Mouse (Mus musculus) lung, embryonic 16.5 days (tissue): ENCODE measurements around the gene Gsta2. TPM values are rescaled to one million over a fixed set of nuclear protein-coding genes. Genes with fewer than 3 reads are reported as not detected.

ENCODE experiments used
- ATAC-seq: fragments of 200-750 bp; cut with Nextera tagmentation; 2 replicates; pipeline ENCODE4 v1.8.0; 2017; ENCODE audit warnings: low read depth, mild to moderate bottlenecking, moderate library complexity
- H3K27ac ChIP-seq: fragments of 300-500 bp; sonication (generic); 2 replicates; pipeline ENCODE4 v1.5.1; 2014; ENCODE audit warnings: mild to moderate bottlenecking, control low read depth, low read length
- H3K27me3 ChIP-seq: fragments of 300-500 bp; sonication (generic); 2 replicates; pipeline ENCODE4 v1.6.1; 2014; ENCODE audit warnings: low read depth, low read length, mixed read lengths; ENCODE audit not compliant: control insufficient read depth, insufficient read depth
- H3K36me3 ChIP-seq: fragments of 300-500 bp; sonication (generic); 2 replicates; pipeline ENCODE4 v1.6.1; 2014; ENCODE audit warnings: low read length; ENCODE audit not compliant: control insufficient read depth, insufficient read depth
- H3K4me1 ChIP-seq: fragments of 300-500 bp; sonication (generic); replicated peaks from 2 replicates; pipeline ENCODE4 v1.6.1; 2014; ENCODE audit warnings: low read length, mixed read lengths; ENCODE audit not compliant: control insufficient read depth, insufficient read depth
- H3K4me2 ChIP-seq: fragments of 300-500 bp; sonication (generic); 2 replicates; pipeline ENCODE4 v1.6.1; 2014; ENCODE audit warnings: low read depth, low read length, control low read depth
- H3K4me3 ChIP-seq: fragments of 300-500 bp; sonication (generic); 2 replicates; pipeline ENCODE4 v1.5.1; 2014; ENCODE audit warnings: mild to moderate bottlenecking, low read length, control low read depth
- H3K9ac ChIP-seq: fragments of 300-500 bp; sonication (generic); 2 replicates; pipeline ENCODE4 v1.6.1; 2014; ENCODE audit warnings: low read length, control low read depth
- H3K9me3 ChIP-seq: fragments of 300-500 bp; sonication (generic); 2 replicates; pipeline ENCODE4 v1.6.1; 2016; ENCODE audit warnings: low read length; ENCODE audit not compliant: control insufficient read depth
- WGBS: fragments of 180-500 bp; shearing (Covaris S2); extraction: QIAGEN DNeasy Blood & Tissue Kit; methylation state at CpG from one replicate; pipeline ENCODE4 v1.1.7; 2014; 5-methylcytosine and 5-hydroxymethylcytosine counted together
- polyA plus RNA-seq: library from polyadenylated mRNA; unstranded; fragments of >200 nt; fragmentation: Nextera tagmentation; extraction: Ambion mirVana; gene quantifications from 2 replicates; pipeline ENCODE4 v1.2.1, GENCODE M21; 2015

The Gsta2 gene
- polyA plus RNA-seq, 1 experiment from 2014 or later, result 0.33 TPM

DNA sequence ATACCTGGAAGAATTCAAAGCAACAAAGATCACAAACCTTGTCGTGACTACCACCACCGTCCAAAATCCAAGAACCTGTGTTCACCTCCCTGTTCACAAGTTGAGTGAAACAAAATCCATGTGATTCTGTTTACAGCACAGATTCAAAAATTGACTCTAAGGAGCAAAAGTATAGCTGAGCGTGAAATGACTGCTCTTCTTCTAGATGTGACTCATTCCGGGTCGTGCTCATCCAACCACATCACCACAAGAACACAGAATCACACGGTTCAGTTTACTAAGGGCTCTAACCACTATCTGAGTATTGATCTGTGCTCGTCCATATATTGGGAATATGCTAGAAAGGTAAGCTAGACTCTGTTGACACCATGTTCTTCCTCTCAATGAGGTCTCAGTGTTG is 31.4 kb upstream of the Gsta2 start:
- Histone ChIP-seq H3K4me1 (no peaks in the 10 kb centered on the region), H3K27ac (no peak overlapping the region), H3K9ac (no peak overlapping the region), H3K36me3 (no peaks in the 10 kb centered on the region), H3K27me3 (no peaks in the 10 kb centered on the region), H3K9me3 (no peaks in the 10 kb centered on the region), H3K4me2 (no peak overlapping the region), H3K4me3 (no peak overlapping the region)
- WGBS, result 81% methylated on average over 7 of the region's 7 CpGs
- no peak for ATAC-seq

DNA sequence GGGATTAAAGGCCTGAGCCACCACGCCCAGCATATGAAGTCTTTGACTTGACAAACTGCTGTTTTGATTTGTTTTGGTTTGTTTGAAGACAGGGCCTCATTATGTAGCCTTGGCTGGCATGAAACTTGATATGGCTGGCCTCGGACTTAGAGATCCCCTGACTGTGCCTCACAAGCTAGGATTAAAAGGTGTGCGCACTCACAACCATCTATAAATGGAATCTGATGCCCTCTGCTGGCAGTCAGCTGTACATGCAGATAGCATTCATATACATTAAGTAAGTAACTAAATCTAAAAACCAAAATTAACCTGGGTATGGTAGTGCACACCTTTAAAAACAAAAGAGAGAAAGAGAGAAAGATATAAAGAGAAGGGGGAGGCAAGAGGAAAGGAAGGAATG is 30.3 kb upstream of the Gsta2 start:
- no peaks in the 10 kb centered on the region for H3K4me1 ChIP-seq
- H3K27ac ChIP-seq, result no peak overlapping the region
- H3K4me2 ChIP-seq, result no peak overlapping the region
- H3K27me3 ChIP-seq, result no peaks in the 10 kb centered on the region
- H3K9ac ChIP-seq, result no peak overlapping the region
- H3K36me3 ChIP-seq, result no peaks in the 10 kb centered on the region
- no peaks in the 10 kb centered on the region for H3K9me3 ChIP-seq
- ATAC-seq, result no peak
- WGBS, result 43% methylated on average over 3 of the region's 3 CpGs
- H3K4me3 ChIP-seq, result no peak overlapping the region

DNA sequence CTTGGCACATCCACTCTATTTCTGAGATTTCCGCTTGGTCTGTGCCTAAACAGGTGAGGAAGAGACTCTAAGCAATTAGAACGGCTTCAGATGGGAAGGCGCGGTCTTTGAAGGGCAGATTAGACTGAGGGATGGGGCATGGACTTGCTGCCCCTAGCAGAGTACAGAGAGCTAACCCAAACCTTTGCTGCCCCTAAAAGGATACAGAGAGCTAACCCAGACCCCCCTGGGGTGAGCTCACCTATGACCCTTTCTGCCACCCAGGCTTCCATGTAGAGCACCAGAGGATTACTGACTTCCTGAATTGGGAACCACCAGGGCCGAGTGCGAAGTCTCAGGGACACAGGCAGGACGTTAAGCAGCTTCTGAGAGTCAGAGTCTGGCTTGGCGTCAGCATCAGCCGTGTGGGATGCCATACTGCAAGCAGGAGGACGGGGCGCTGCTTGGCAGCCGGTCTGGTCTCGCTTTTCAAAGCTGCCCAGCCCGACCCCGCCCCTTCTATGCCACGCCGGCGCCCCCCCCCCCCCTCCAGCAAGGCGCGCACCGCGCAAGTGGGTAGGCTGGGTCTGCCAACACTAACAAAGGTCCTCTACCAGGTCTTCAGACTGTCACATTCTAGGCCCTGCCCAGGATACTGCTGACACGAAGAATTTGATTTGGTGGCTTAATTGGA is 22.7 kb upstream of the Gsta2 start, which contains the start of gene Ooep:
Ooep (minus strand) TSS at position 613 of the 673 bp plus-strand sequence.
- Histone ChIP-seq H3K9ac (peak within 1 kb of the TSS; percentile 49), H3K36me3 (no peaks in the 10 kb centered on the region)

DNA sequence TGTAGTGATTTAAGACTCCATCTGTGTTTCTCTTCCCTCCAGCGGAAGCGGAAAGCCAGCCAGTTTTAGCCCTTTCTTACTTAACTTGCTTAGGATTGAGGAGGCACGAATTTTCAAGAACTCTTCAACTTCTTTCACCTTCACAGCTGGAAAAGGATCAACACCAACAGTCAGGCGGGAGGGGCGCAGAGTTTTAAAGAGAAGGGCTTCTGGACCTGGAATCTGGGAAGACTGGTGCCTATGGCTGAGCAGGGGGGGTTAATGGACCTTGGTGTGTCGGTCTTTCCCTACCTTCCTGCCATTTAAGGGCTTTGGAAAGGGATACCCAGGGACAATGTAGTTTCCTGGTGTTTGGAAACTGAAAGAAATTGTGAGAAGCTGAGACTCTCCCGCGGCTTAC is 22.0 kb upstream of the Gsta2 start:
- no peaks in the 10 kb centered on the region for H3K36me3 ChIP-seq
- H3K4me3 ChIP-seq, result peak overlapping the region; percentile 34
- H3K27me3 ChIP-seq, result no peaks in the 10 kb centered on the region; the same call in 1 of the 2 replicates
- no peaks in the 10 kb centered on the region for H3K9me3 ChIP-seq
- WGBS, result 38% methylated on average over 8 of the region's 8 CpGs
- no peak overlapping the region; the same call in 1 of the 2 replicates for H3K9ac ChIP-seq
- no peak overlapping the region for H3K27ac ChIP-seq
- no peak for ATAC-seq
- peaks cover 8% of the 10 kb centered on the region for H3K4me1 ChIP-seq
- peak overlapping the region; percentile 59 for H3K4me2 ChIP-seq

More for the DNA sequence above, 22.7 kb upstream of the Gsta2 start, which contains the start of gene Ooep:
- Histone ChIP-seq H3K27ac (no peak within 1 kb of the TSS), H3K27me3 (no peaks in the 10 kb centered on the region; the same call in 1 of the 2 replicates), H3K4me2 (peak within 1 kb of the TSS; percentile 59), H3K4me1 (peaks cover 8% of the 10 kb centered on the region), H3K9me3 (no peaks in the 10 kb centered on the region), H3K4me3 (peak within 1 kb of the TSS; percentile 34)
- ATAC-seq, result peak; percentile 81; the same call in 1 of the 2 replicates
- WGBS, result 9% methylated on average over 16 of the region's 23 CpGs

DNA sequence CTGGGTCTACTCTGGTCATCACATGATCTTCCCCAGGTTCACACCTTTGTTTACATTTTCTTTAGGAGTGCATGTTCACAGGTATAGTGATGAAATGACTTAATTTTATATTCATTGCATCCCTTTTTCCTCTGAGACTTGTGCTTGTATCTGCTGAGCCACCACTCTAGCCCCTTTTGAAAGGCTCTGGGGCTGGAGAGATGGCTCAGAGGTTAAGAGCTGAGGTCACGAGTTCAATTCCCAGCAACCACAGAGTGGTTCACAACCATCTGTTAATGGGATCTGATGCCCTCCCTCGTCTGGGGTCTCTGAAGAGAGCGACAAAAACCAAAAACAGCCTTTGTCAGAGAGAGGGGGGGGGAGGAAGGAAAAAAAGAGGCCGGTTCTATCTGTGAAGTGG is 19.9 kb upstream of the Gsta2 start:
- ATAC-seq, result no peak
- Histone ChIP-seq H3K4me1 (peaks cover 8% of the 10 kb centered on the region), H3K4me3 (no peak overlapping the region), H3K4me2 (no peak overlapping the region), H3K9me3 (no peaks in the 10 kb centered on the region), H3K27ac (no peak overlapping the region), H3K9ac (no peak overlapping the region), H3K36me3 (no peaks in the 10 kb centered on the region), H3K27me3 (no peaks in the 10 kb centered on the region; the same call in 1 of the 2 replicates)
- WGBS, result 71% methylated on average over 4 of the region's 4 CpGs

DNA sequence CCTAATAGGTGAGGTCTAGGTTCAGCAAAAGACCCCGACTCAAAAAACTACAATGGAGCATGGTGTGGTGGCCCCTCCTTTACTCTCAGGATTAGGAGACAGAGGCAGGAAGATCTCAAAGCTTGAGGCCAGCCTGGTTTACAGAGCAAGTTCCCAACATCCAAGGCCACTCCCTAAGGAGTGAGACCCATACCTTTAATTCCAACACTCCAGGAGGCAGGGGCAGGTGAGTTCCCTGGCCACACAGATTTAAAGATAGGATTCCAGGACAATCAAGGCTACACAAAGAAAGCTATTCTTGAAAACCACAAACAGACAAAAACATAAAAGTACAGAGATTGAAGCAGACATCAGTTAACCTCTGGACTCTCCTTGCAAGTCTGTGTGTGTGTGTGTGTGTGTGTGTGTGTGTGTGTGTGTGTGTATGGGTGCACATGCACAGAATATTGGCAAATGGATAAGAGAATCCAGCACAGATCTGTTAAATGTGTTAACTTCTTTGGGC is 19.3 kb upstream of the Gsta2 start:
- H3K9me3 ChIP-seq, result no peaks in the 10 kb centered on the region
- no peak overlapping the region for H3K4me2 ChIP-seq
- no peak overlapping the region for H3K9ac ChIP-seq
- ATAC-seq, result no peak
- WGBS, result 70% methylated on average over 1 of the region's 1 CpGs
- no peak overlapping the region for H3K27ac ChIP-seq
- H3K27me3 ChIP-seq, result no peaks in the 10 kb centered on the region; the same call in 1 of the 2 replicates
- no peak overlapping the region for H3K4me3 ChIP-seq
- H3K4me1 ChIP-seq, result peaks cover 8% of the 10 kb centered on the region
- H3K36me3 ChIP-seq, result no peaks in the 10 kb centered on the region

DNA sequence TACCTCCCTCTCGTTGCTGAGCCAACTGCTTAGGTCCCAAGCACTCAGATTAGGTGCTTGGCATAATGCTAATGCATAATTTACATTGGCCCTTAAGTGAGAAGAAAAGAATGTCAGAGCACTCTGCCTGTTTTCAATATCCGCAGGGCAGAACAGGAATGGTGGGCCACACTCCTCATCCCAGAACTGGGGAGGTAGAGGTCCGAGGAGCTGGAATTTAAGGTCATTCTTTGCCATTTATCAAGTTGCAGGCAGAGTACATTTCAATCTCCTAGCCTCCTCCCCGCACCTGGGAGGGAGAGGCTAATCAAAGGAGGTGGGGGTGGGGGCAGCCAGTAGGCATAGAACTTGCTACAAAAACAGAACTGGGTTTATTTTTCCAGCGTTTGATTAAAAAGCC is 18.8 kb upstream of the Gsta2 start:
- no peak for ATAC-seq
- Histone ChIP-seq H3K27me3 (no peaks in the 10 kb centered on the region; the same call in 1 of the 2 replicates), H3K4me3 (no peak overlapping the region), H3K9ac (no peak overlapping the region), H3K27ac (no peak overlapping the region), H3K4me2 (no peak overlapping the region), H3K9me3 (no peaks in the 10 kb centered on the region), H3K4me1 (peaks cover 8% of the 10 kb centered on the region), H3K36me3 (no peaks in the 10 kb centered on the region)
- 30% methylated on average over 5 of the region's 5 CpGs for WGBS

DNA sequence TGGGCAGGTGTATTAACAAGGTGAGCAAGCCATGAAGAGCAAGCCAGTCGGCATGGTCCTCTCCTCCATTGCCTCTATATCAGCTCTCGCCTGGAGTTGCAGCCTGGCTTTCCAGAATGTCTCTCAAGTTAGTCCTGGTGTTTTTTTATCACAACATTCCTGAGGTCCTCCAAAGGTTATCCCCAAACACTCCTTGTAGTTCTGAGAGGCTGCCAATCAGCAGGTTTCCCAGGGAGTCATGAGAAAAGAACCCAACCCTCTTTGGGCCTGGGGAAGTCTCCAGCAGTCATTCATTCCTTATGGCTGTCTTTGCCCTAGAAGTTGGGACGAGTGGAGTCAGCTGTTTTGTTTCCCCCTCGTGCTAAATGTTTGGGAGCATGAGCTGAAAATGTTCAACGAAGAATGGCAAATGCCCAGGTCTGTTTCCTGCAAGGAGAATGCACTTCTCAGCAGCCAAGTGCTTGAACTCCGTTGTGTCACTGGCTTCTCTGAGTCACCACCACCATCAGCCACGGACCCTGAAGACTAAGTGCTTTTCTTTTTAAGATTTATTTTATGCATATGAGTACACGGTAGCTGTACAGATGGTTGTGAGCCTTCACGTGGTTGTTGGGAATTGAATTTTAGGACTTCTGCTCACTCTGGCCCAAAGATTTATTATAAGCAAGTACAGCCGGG is 17.4 kb upstream of the Gsta2 start:
- no peaks in the 10 kb centered on the region for H3K36me3 ChIP-seq
- ATAC-seq, result no peak
- H3K4me3 ChIP-seq, result no peak overlapping the region
- no peak overlapping the region for H3K4me2 ChIP-seq
- 61% methylated on average over 10 of the region's 10 CpGs for WGBS
- H3K27me3 ChIP-seq, result no peaks in the 10 kb centered on the region; the same call in 1 of the 2 replicates
- no peaks in the 10 kb centered on the region for H3K9me3 ChIP-seq
- no peak overlapping the region for H3K9ac ChIP-seq
- peaks cover 1% of the 10 kb centered on the region for H3K4me1 ChIP-seq
- no peak overlapping the region for H3K27ac ChIP-seq

DNA sequence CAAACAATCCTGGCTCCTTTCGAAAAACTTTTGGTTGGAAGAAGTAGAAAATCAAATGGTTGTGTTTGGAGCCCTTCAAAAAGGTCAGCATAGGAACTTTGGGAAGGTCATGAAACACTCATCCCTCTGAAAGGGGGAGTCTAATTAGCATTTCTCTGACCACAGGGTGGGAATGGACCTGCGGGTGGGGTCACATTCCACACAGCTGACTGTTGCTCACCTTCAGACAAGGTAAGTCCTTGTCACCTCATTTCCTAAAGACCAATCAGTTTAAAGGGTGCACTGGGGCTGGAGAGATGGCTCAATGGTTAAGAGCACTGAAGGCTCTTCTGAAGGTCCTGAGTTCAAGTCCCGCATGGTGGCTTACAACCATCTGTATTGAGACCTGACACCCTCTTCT is 15.9 kb upstream of the Gsta2 start:
- ATAC-seq, result no peak
- no peaks in the 10 kb centered on the region for H3K36me3 ChIP-seq
- H3K4me3 ChIP-seq, result no peak overlapping the region
- H3K27me3 ChIP-seq, result no peaks in the 10 kb centered on the region
- no peak overlapping the region for H3K9ac ChIP-seq
- no peaks in the 10 kb centered on the region for H3K9me3 ChIP-seq
- H3K4me1 ChIP-seq, result no peaks in the 10 kb centered on the region
- H3K27ac ChIP-seq, result no peak overlapping the region
- WGBS, result 96% methylated on average over 3 of the region's 3 CpGs
- H3K4me2 ChIP-seq, result no peak overlapping the region
